Mouse (Mus musculus) stomach, postnatal 0 days (tissue): ENCODE data around the gene Ywhag. TPM values are rescaled to one million over a fixed set of nuclear protein-coding genes. Genes with fewer than 3 reads are reported as not detected.

Experiments
- ATAC-seq: fragments of 200-750 bp; cut with Nextera tagmentation; 2 replicates; pipeline ENCODE4 v1.8.0; 2017; ENCODE audit not compliant: low FRiP score, low TSS enrichment
- DNase-seq: peaks from one replicate; pipeline ENCODE4 v3.0.0-alpha.2; 2016; ENCODE audit warnings: low spot score
- H3K27ac ChIP-seq: fragments of 300-500 bp; sonication (generic); replicated peaks from 2 replicates; pipeline ENCODE4 v1.5.1; 2014; ENCODE audit warnings: mild to moderate bottlenecking, control low read depth
- H3K27me3 ChIP-seq: fragments of 300-500 bp; sonication (generic); 2 replicates; pipeline ENCODE4 v1.6.1; 2014; ENCODE audit warnings: low read length; ENCODE audit not compliant: control insufficient read depth, insufficient read depth
- H3K36me3 ChIP-seq: fragments of 300-500 bp; sonication (generic); 2 replicates; pipeline ENCODE4 v1.6.1; 2014; ENCODE audit warnings: low read length, mixed read lengths; ENCODE audit not compliant: control insufficient read depth, insufficient read depth
- H3K4me1 ChIP-seq: fragments of 300-500 bp; sonication (generic); replicated peaks from 2 replicates; pipeline ENCODE4 v1.6.1; 2014; ENCODE audit warnings: antibody characterized with exemption; ENCODE audit not compliant: control insufficient read depth, insufficient read depth
- H3K4me2 ChIP-seq: fragments of 300-500 bp; sonication (generic); replicated peaks from 2 replicates; pipeline ENCODE4 v1.6.1; 2014; ENCODE audit warnings: low read depth, mild to moderate bottlenecking, control low read depth, moderate library complexity
- H3K4me3 ChIP-seq: fragments of 300-500 bp; sonication (generic); 2 replicates; pipeline ENCODE4 v1.5.1; 2014; ENCODE audit warnings: low read depth, low read length, control low read depth
- H3K9ac ChIP-seq: fragments of 300-500 bp; sonication (generic); 2 replicates; pipeline ENCODE4 v1.6.1; 2014; ENCODE audit warnings: mild to moderate bottlenecking, low read length, control low read depth, mixed read lengths
- H3K9me3 ChIP-seq: fragments of 300-500 bp; sonication (generic); 2 replicates; pipeline ENCODE4 v1.6.1; 2016; ENCODE audit warnings: low read length; ENCODE audit not compliant: control insufficient read depth
- CTCF ChIP-seq: IDR thresholded peaks from 2 replicates; pipeline ENCODE4 v1.5.1; 2016; ENCODE audit warnings: antibody characterized with exemption, low read depth, mild to moderate bottlenecking, moderate library complexity
- EP300 ChIP-seq: optimal IDR thresholded peaks from 2 replicates; pipeline ENCODE3; 2016; ENCODE audit warnings: antibody characterized with exemption
- WGBS: fragments of 180-500 bp; shearing (Covaris S2); extraction: QIAGEN DNeasy Blood & Tissue Kit; methylation state at CpG from one replicate; pipeline ENCODE4 v1.1.7; 2014; 5-methylcytosine and 5-hydroxymethylcytosine counted together
- polyA plus RNA-seq: library from polyadenylated mRNA; unstranded; fragments of >200 nt; fragmentation: Nextera tagmentation; extraction: Ambion mirVana; gene quantifications from 2 replicates; pipeline ENCODE4 v1.2.1, GENCODE M21; 2015

Ywhag gene
- polyA plus RNA-seq, 1 experiment from 2014 or later: 89.2 TPM

DNA sequence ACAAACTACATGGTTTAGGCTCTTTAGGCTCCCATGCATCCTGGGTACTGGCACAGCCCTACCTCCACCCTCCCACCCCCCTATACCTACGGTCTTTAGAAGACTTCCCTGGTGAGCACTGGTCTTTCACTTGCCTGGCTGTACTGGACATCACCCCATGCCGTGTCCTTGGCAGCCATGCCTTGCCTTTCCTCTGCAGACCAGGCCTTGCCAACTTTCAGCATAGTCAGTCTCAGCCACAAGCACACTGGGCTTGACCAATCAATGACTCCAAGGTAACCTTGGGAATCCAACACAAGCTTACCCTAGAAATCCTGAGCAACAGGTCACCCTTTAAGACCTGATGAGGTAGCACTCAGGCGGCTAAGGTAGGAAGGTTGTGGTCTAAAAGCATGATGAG lies 17.8 kb downstream of the Ywhag start:
- Histone ChIP-seq H3K4me1 (no peaks in the 10 kb centered on the region; the same call in 1 of the 2 replicates), H3K27ac (no peak overlapping the region), H3K27me3 (no peaks in the 10 kb centered on the region), H3K9ac (no peak overlapping the region), H3K4me3 (no peak overlapping the region), H3K9me3 (no peaks in the 10 kb centered on the region), H3K36me3 (peaks cover 14% of the 10 kb centered on the region), H3K4me2 (no peak overlapping the region)
- WGBS: 87% methylated on average over 3 of the region's 3 CpGs
- no peak for DNase-seq
- no peak for TF ChIP-seq EP300
- no peak for TF ChIP-seq CTCF
- ATAC-seq: no peak

DNA sequence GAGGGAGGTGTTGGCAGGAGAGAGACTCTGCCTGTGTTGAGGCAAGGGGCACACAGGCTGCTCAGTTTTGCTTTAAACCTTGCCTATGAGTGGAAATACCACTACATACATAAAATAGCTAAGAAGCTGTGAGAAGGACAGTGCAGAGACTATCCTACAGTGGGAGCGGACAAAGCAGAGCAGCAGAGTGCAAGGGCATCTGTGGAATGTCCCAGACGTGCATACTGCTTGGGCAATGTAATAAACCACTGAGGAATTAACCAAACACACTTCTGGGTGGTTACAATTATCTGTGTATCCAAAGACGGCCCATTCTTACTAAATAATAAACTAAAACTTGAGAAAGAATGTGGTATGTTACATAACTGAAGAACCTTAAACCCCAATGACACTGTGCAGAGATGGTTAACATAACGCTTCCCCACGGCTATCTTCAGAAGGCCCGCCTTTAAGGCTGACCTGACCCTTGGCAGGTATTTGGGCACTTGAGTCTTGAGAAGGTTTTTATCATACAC lies 18.3 kb downstream of the Ywhag start:
- peaks cover 10% of the 10 kb centered on the region for H3K36me3 ChIP-seq
- H3K4me3 ChIP-seq: no peak overlapping the region
- H3K9ac ChIP-seq: no peak overlapping the region
- H3K27me3 ChIP-seq: no peaks in the 10 kb centered on the region
- WGBS: 59% methylated on average over 6 of the region's 6 CpGs
- H3K9me3 ChIP-seq: no peaks in the 10 kb centered on the region
- H3K4me1 ChIP-seq: no peaks in the 10 kb centered on the region; the same call in 1 of the 2 replicates
- H3K4me2 ChIP-seq: no peak overlapping the region
- DNase-seq (no peak), ATAC-seq (no peak)
- TF ChIP-seq EP300 (no peak), CTCF (no peak)
- H3K27ac ChIP-seq: no peak overlapping the region

DNA sequence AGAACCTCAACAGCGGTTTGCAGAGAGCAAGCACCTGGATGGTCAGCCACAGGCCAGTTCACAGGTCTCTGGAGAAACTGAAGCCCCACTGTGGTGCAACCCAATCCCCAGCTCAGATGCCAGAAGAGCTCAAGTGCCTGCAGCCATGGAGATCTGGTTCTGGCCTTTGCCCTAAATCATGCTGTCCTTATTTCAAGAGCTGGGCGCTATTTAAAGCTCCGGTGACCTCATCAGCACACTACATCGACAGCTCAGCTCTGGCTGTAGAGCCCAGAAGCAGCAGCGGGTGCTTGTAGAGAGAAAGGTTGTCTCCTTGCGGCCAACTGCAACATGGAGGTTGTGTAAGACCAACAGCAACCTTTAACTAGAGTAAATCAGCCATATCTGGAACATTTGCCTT lies 20.3 kb downstream of the Ywhag start:
- no peak overlapping the region for H3K27ac ChIP-seq
- ATAC-seq (no peak; the same call in 1 of the 2 replicates), DNase-seq (no peak)
- peaks cover 21% of the 10 kb centered on the region for H3K36me3 ChIP-seq
- H3K9ac ChIP-seq: no peak overlapping the region
- no peaks in the 10 kb centered on the region; the same call in 1 of the 2 replicates for H3K4me1 ChIP-seq
- 73% methylated on average over 6 of the region's 6 CpGs for WGBS
- no peak overlapping the region for H3K4me2 ChIP-seq
- no peaks in the 10 kb centered on the region for H3K9me3 ChIP-seq
- H3K27me3 ChIP-seq: no peaks in the 10 kb centered on the region
- no peak overlapping the region for H3K4me3 ChIP-seq
- TF ChIP-seq CTCF: no peak
- no peak for TF ChIP-seq EP300

DNA sequence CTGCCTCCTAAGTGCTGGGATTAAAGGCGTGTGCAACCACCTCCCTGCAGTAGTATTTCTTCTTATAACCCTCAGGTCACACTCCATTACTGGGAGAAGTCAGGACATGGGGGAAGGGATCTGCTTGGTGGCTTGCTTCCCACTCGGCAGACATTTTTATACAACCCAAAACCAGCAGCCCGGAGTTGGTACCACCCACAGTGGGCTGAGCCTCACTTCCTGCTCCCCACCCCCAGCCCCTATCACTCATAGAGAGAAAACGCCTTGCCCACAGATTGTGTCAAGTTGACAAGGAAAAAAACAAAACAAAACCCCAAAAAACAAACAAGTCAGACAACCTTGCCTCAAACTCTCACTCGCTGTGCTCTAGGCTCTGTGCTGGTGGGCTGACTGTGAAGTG lies 21.2 kb downstream of the Ywhag start:
- no peak for DNase-seq
- WGBS: 69% methylated on average over 5 of the region's 5 CpGs
- ATAC-seq: no peak
- Histone ChIP-seq H3K27me3 (no peaks in the 10 kb centered on the region), H3K27ac (no peak overlapping the region), H3K36me3 (peaks cover 24% of the 10 kb centered on the region), H3K9me3 (no peaks in the 10 kb centered on the region), H3K4me1 (no peaks in the 10 kb centered on the region; the same call in 1 of the 2 replicates), H3K4me2 (no peak overlapping the region), H3K4me3 (no peak overlapping the region), H3K9ac (no peak overlapping the region)
- TF ChIP-seq CTCF: no peak
- no peak for TF ChIP-seq EP300

DNA sequence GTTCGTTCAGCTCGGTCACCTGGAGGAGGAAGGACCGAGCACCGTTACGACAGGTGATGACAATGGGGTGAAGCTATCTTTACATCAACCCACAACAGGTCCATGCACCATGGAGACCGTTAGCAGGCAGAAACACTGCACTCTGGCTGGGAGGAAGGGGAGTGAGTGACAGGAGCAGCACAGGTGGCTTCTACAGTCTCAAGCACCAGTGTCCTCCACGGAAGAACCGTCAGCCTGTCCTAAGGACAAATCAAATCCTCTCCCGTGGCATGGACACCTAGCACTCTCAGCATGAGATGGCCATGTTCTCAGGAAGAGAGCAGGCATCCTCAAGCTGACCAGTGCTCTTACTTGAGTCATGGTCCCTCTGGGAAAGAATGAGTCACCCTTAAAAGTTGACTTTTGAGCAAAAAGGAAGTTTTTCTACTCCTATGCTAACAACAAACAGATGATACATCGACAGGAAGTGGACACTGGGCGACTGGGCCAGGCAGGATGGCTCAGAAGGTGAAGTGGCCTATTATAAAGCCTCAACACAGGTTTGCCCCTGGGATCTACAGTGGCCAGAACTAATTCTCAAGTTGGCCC lies 22.7 kb downstream of the Ywhag start:
- no peak overlapping the region for H3K9ac ChIP-seq
- no peak for TF ChIP-seq CTCF
- no peak for TF ChIP-seq EP300
- ATAC-seq (no peak), DNase-seq (no peak)
- 86% methylated on average over 11 of the region's 11 CpGs for WGBS
- H3K4me2 ChIP-seq: no peak overlapping the region
- H3K27ac ChIP-seq: no peak overlapping the region
- no peaks in the 10 kb centered on the region for H3K27me3 ChIP-seq
- H3K4me1 ChIP-seq: no peaks in the 10 kb centered on the region; the same call in 1 of the 2 replicates
- peaks cover 29% of the 10 kb centered on the region for H3K36me3 ChIP-seq
- no peaks in the 10 kb centered on the region for H3K9me3 ChIP-seq
- H3K4me3 ChIP-seq: no peak overlapping the region

DNA sequence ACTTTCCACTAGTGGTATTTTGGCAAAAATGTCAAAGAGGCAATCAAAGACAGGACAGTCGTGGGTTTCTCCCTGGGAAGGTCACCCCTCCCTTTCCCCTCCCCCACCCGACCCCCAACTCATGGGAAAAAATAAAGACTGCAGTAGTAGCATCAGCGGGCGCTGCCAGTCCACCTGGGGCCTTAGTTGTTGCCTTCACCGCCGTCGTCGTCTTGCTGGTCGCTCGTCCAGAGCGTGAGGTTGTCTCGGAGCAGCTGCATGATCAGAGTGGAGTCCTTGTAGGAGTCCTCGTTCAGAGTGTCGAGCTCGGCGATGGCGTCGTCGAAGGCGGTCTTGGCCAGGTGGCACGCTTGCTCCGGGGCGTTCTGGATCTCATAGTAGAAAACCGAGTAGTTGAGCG lies 23.6 kb downstream of the Ywhag start:
- 90% methylated on average over 25 of the region's 25 CpGs for WGBS
- Histone ChIP-seq H3K27me3 (no peaks in the 10 kb centered on the region), H3K36me3 (peaks cover 29% of the 10 kb centered on the region), H3K4me1 (no peaks in the 10 kb centered on the region; the same call in 1 of the 2 replicates), H3K9me3 (no peaks in the 10 kb centered on the region), H3K9ac (no peak overlapping the region), H3K4me3 (no peak overlapping the region), H3K27ac (no peak overlapping the region), H3K4me2 (no peak overlapping the region)
- TF ChIP-seq CTCF: no peak
- TF ChIP-seq EP300: no peak
- DNase-seq (no peak), ATAC-seq (no peak)
